Mouse (Mus musculus) brain, embryonic 14.5 days (tissue): ENCODE measurements around the gene Nfyb.
A peak's percentile ranks its signal among the peaks of the same experiment; 100 is the strongest.

Experiments used
- CTCF ChIP-seq: fragments of 200-500 bp; IDR thresholded peaks from 2 replicates; pipeline ENCODE4 v1.5.1; 2012; ENCODE audit warnings: inconsistent platforms, mild to moderate bottlenecking, moderate library complexity, borderline replicate concordance; ENCODE audit not compliant: insufficient read depth, insufficient read length; ENCODE audit errors: extremely low read depth
- POLR2A ChIP-seq: fragments of 200-500 bp; IDR thresholded peaks from 2 replicates; pipeline ENCODE4 v1.6.1; 2012; ENCODE audit warnings: mild to moderate bottlenecking, inconsistent platforms, borderline replicate concordance; ENCODE audit not compliant: poor library complexity, insufficient read depth, insufficient read length, severe bottlenecking; ENCODE audit errors: extremely low read depth

- no peak for TF ChIP-seq CTCF
- 0 out of 2 replicates have a peak, but pooled peaks have one; percentile 24 for TF ChIP-seq POLR2A
These were observed 925 bp downstream of the Nfyb start for GRCm38 (mm10) chr10:82762756-82763681.
